Mouse (Mus musculus): ENCODE data around the gene Gm11084. TPM values are rescaled to one million over a fixed set of nuclear protein-coding genes. Genes with fewer than 3 reads are reported as not detected.
"Not testable (repeated sequence)": the region's sequence is repeated elsewhere in the genome, so short reads cannot be mapped to it uniquely, and the experiment has no call there.

Gene Gm11084
- total RNA-seq, 2 experiments from 2014 or later: not detected

- peak; percentile 70 to 83 for DNase-seq (ENCODE audit: low spot score in 2 of 2)
Observed at GRCm38 (mm10) chr2:72995346-72996097, 9.0 kb upstream of the Gm11084 start.

- no peak for DNase-seq (ENCODE audit: low spot score in 2 of 2)
Observed at GRCm38 (mm10) chr2:72994165-72994564, 7.6 kb upstream of the Gm11084 start.

- no peak for DNase-seq (ENCODE audit: low spot score in 2 of 2)
Observed at GRCm38 (mm10) chr2:72992497-72992896, 6.0 kb upstream of the Gm11084 start.

GRCm38 (mm10) chr2:72988945-72989344 lies 2.4 kb upstream of the Gm11084 start:
- not testable (repeated sequence) for DNase-seq (ENCODE audit: low spot score in 2 of 2)

- DNase-seq (ENCODE audit: low spot score in 2 of 2): no peak
Observed at GRCm38 (mm10) chr2:72985516-72985915, 1.0 kb downstream of the Gm11084 start.

GRCm38 (mm10) chr2:72984806-72985205 lies 1.7 kb downstream of the Gm11084 start:
- DNase-seq (ENCODE audit: low spot score in 2 of 2): no peak

GRCm38 (mm10) chr2:72983211-72983610 lies 3.3 kb downstream of the Gm11084 start:
- peak in 1 of 2 experiments; percentile 12 for DNase-seq (ENCODE audit: low spot score in 2 of 2)

- no peak for DNase-seq (ENCODE audit: low spot score in 2 of 2)
Observed at GRCm38 (mm10) chr2:72982110-72982785, 4.3 kb downstream of the Gm11084 start.

GRCm38 (mm10) chr2:72981441-72982109 lies 4.9 kb downstream of the Gm11084 start:
- no peak for DNase-seq (ENCODE audit: low spot score in 2 of 2)

GRCm38 (mm10) chr2:72981075-72981420 lies 5.5 kb downstream of the Gm11084 start:
- no peak for DNase-seq (ENCODE audit: low spot score in 2 of 2)

GRCm38 (mm10) chr2:72980337-72981074 lies 6.0 kb downstream of the Gm11084 start, which contains the start of gene Sp3:
Gene Sp3, minus strand, starts transcription at chr2:72980446.
- DNase-seq (ENCODE audit: low spot score in 2 of 2): peak; percentile 97 to 98

GRCm38 (mm10) chr2:72979659-72980071 lies 6.9 kb downstream of the Gm11084 start:
- peak; percentile 72 to 84 for DNase-seq (ENCODE audit: low spot score in 2 of 2)

GRCm38 (mm10) chr2:72978901-72979658 lies 7.4 kb downstream of the Gm11084 start:
- DNase-seq (ENCODE audit: low spot score in 2 of 2): peak; percentile 78 to 84

GRCm38 (mm10) chr2:72978473-72978872 lies 8.0 kb downstream of the Gm11084 start:
- DNase-seq (ENCODE audit: low spot score in 2 of 2): peak in 1 of 2 experiments; percentile 54

GRCm38 (mm10) chr2:72977272-72977671 lies 9.2 kb downstream of the Gm11084 start:
- DNase-seq (ENCODE audit: low spot score in 2 of 2): no peak

- DNase-seq (ENCODE audit: low spot score in 2 of 2): no peak
Observed at GRCm38 (mm10) chr2:72976036-72976435, 10.5 kb downstream of the Gm11084 start.

- no peak for DNase-seq (ENCODE audit: low spot score in 2 of 2)
Observed at GRCm38 (mm10) chr2:72970831-72971230, 15.7 kb downstream of the Gm11084 start.

GRCm38 (mm10) chr2:72970302-72970701 lies 16.2 kb downstream of the Gm11084 start:
- no peak for DNase-seq (ENCODE audit: low spot score in 2 of 2)

GRCm38 (mm10) chr2:72968536-72968935 lies 18.0 kb downstream of the Gm11084 start:
- no peak for DNase-seq (ENCODE audit: low spot score in 2 of 2)

- no peak for DNase-seq (ENCODE audit: low spot score in 2 of 2)
Observed at GRCm38 (mm10) chr2:72965450-72965849, 21.1 kb downstream of the Gm11084 start.

GRCm38 (mm10) chr2:72956415-72956814 lies 30.1 kb downstream of the Gm11084 start:
- no peak for DNase-seq (ENCODE audit: low spot score in 2 of 2)
